Mouse (Mus musculus) midbrain, postnatal 0 days (tissue): ENCODE data around the gene Fam47e. TPM values are rescaled to one million over a fixed set of nuclear protein-coding genes. Genes with fewer than 3 reads are reported as not detected.

Source experiments
- ATAC-seq: fragments of 200-750 bp; cut with Nextera tagmentation; 2 replicates; pipeline ENCODE4 v1.8.0; 2017; ENCODE audit warnings: moderate number of reproducible peaks, mild to moderate bottlenecking, moderate TSS enrichment, moderate library complexity; ENCODE audit not compliant: low FRiP score
- DNase-seq: peaks from one replicate; pipeline ENCODE4 v3.0.0-alpha.2; 2015; ENCODE audit warnings: low spot score
- H3K27ac ChIP-seq: fragments of 300-500 bp; sonication (generic); 2 replicates; pipeline ENCODE4 v1.5.1; 2014; ENCODE audit warnings: low read depth, mild to moderate bottlenecking, low read length, mixed read lengths
- H3K27me3 ChIP-seq: fragments of 300-500 bp; sonication (generic); 2 replicates; pipeline ENCODE4 v1.6.1; 2014; ENCODE audit warnings: low read length, control low read depth, mixed read lengths; ENCODE audit not compliant: insufficient read depth
- H3K36me3 ChIP-seq: fragments of 300-500 bp; sonication (generic); 2 replicates; pipeline ENCODE4 v1.6.1; 2014; ENCODE audit warnings: low read length, control low read depth, mixed read lengths; ENCODE audit not compliant: insufficient read depth
- H3K4me1 ChIP-seq: fragments of 300-500 bp; sonication (generic); 2 replicates; pipeline ENCODE4 v1.6.1; 2014; ENCODE audit warnings: mild to moderate bottlenecking, control low read depth, antibody characterized with exemption, low read length, mixed read lengths; ENCODE audit not compliant: insufficient read depth
- H3K4me2 ChIP-seq: fragments of 300-500 bp; sonication (generic); 2 replicates; pipeline ENCODE4 v1.6.1; 2014; ENCODE audit warnings: low read depth, mild to moderate bottlenecking, low read length, mixed read lengths; ENCODE audit not compliant: poor library complexity, severe bottlenecking
- H3K4me3 ChIP-seq: fragments of 300-500 bp; sonication (generic); 2 replicates; pipeline ENCODE4 v1.5.1; 2014; ENCODE audit warnings: low read depth, mild to moderate bottlenecking, low read length, moderate library complexity
- H3K9ac ChIP-seq: fragments of 300-500 bp; sonication (generic); replicated peaks from 2 replicates; pipeline ENCODE4 v1.6.1; 2014; ENCODE audit warnings: mild to moderate bottlenecking, low read length, moderate library complexity, mixed read lengths; ENCODE audit not compliant: poor library complexity, severe bottlenecking
- H3K9me3 ChIP-seq: fragments of 300-500 bp; sonication (generic); 2 replicates; pipeline ENCODE4 v1.6.1; 2016; ENCODE audit warnings: low read length, control low read depth
- CTCF ChIP-seq: IDR thresholded peaks from 2 replicates; pipeline ENCODE4 v1.5.1; 2016; ENCODE audit warnings: antibody characterized with exemption, mild to moderate bottlenecking
- WGBS: fragments of 180-500 bp; shearing (Covaris S2); extraction: QIAGEN DNeasy Blood & Tissue Kit; methylation state at CpG from one replicate; pipeline ENCODE4 v1.1.7; 2014; 5-methylcytosine and 5-hydroxymethylcytosine counted together
- polyA plus RNA-seq: library from polyadenylated mRNA; unstranded; fragments of >200 nt; fragmentation: Nextera tagmentation; extraction: Ambion mirVana; gene quantifications from 2 replicates; pipeline ENCODE4 v1.2.1, GENCODE M21; 2015
- total RNA-seq: library from RNA; depleted of rRNA; stranded (reverse); fragments of >200 nt; gene quantifications from 2 replicates; pipeline ENCODE4 v1.2.3, GENCODE M21; 2014

Fam47e gene
- total and polyA plus RNA-seq, 2 experiments from 2014 or later, result 1.5 to 1.9 TPM

DNA sequence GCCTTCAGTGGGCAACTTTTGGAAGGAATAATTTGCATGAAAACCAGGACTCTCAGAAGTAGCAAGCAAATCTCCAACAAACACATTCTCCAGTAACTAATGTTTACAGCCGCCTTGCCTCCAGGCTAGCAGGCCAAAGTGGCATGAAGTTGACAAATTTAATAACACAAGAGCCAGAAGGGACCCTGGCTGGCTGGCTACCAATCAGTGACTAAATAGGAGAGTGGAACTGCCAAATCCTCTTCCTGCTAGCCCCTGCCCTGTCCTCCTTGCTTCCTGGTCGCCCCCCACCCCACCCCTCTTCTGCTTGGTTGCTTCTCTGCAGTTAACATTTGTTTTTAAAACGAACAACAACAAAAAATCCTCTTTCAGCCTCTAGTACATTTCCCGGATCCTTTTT is 426 bp upstream of the Fam47e start:
- TF ChIP-seq CTCF, result no peak
- H3K9ac ChIP-seq, result no peak overlapping the region
- H3K36me3 ChIP-seq, result no peaks in the 10 kb centered on the region
- ATAC-seq (no peak), DNase-seq (peak; percentile 51)
- H3K9me3 ChIP-seq, result no peaks in the 10 kb centered on the region
- no peaks in the 10 kb centered on the region for H3K27me3 ChIP-seq
- no peak overlapping the region for H3K27ac ChIP-seq
- H3K4me3 ChIP-seq, result no peak overlapping the region
- no peak overlapping the region for H3K4me2 ChIP-seq
- no peaks in the 10 kb centered on the region for H3K4me1 ChIP-seq
- WGBS, result 76% methylated on average over 4 of the region's 4 CpGs

DNA sequence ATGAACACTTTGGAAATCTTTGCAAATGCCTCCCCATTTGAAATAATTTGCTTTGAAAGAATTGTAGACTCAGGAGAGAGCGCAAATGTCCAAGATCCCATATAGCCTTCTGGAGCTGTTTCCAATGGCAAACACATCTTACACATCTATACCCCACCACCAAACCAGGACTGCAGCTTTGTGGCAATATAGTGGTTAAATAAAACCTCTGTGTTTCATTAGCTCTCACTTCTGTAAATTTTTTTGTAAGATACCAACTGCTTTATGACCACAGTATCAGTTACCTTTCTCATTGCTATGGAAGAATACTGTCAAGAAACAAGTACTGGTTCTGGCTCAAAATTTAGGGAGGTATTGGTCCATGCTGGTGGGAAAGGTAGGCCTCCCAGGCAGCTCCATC is 1.0 kb downstream of the Fam47e start:
- H3K9me3 ChIP-seq, result no peaks in the 10 kb centered on the region
- no peak overlapping the region for H3K4me3 ChIP-seq
- no peaks in the 10 kb centered on the region for H3K36me3 ChIP-seq
- no peak for TF ChIP-seq CTCF
- H3K27me3 ChIP-seq, result no peaks in the 10 kb centered on the region
- WGBS, result 97% methylated on average over 1 of the region's 1 CpGs
- H3K9ac ChIP-seq, result no peak overlapping the region
- H3K4me1 ChIP-seq, result no peaks in the 10 kb centered on the region
- H3K27ac ChIP-seq, result no peak overlapping the region
- H3K4me2 ChIP-seq, result no peak overlapping the region
- DNase-seq (no peak), ATAC-seq (no peak)

GRCm38 (mm10) chr5:92557508-92557907 is 2.6 kb downstream of the Fam47e start:
- no peaks in the 10 kb centered on the region for H3K9me3 ChIP-seq
- no peak overlapping the region for H3K27ac ChIP-seq
- H3K36me3 ChIP-seq, result no peaks in the 10 kb centered on the region
- no peak for TF ChIP-seq CTCF
- DNase-seq, result no peak
- H3K9ac ChIP-seq, result no peak overlapping the region
- no peaks in the 10 kb centered on the region for H3K4me1 ChIP-seq
- H3K4me3 ChIP-seq, result no peak overlapping the region
- WGBS, result 97% methylated on average over 1 of the region's 1 CpGs
- H3K27me3 ChIP-seq, result no peaks in the 10 kb centered on the region
- ATAC-seq, result no peak
- no peak overlapping the region for H3K4me2 ChIP-seq

- Histone ChIP-seq H3K27ac (no peak overlapping the region), H3K4me1 (no peaks in the 10 kb centered on the region), H3K27me3 (no peaks in the 10 kb centered on the region), H3K4me3 (no peak overlapping the region), H3K9me3 (no peaks in the 10 kb centered on the region), H3K9ac (no peak overlapping the region), H3K4me2 (no peak overlapping the region), H3K36me3 (no peaks in the 10 kb centered on the region)
- TF ChIP-seq CTCF, result no peak
- 79% methylated on average over 2 of the region's 2 CpGs for WGBS
- DNase-seq (no peak), ATAC-seq (no peak)
Observed at GRCm38 (mm10) chr5:92560201-92560600, 5.3 kb downstream of the Fam47e start.

GRCm38 (mm10) chr5:92562002-92562401 is 7.1 kb downstream of the Fam47e start:
- no peak overlapping the region for H3K4me3 ChIP-seq
- DNase-seq (no peak), ATAC-seq (no peak)
- no peaks in the 10 kb centered on the region for H3K4me1 ChIP-seq
- no peak overlapping the region for H3K9ac ChIP-seq
- H3K9me3 ChIP-seq, result no peaks in the 10 kb centered on the region
- TF ChIP-seq CTCF, result no peak
- H3K27ac ChIP-seq, result no peak overlapping the region
- no peak overlapping the region for H3K4me2 ChIP-seq
- WGBS, result 79% methylated on average over 13 of the region's 13 CpGs
- H3K36me3 ChIP-seq, result no peaks in the 10 kb centered on the region
- H3K27me3 ChIP-seq, result no peaks in the 10 kb centered on the region

DNA sequence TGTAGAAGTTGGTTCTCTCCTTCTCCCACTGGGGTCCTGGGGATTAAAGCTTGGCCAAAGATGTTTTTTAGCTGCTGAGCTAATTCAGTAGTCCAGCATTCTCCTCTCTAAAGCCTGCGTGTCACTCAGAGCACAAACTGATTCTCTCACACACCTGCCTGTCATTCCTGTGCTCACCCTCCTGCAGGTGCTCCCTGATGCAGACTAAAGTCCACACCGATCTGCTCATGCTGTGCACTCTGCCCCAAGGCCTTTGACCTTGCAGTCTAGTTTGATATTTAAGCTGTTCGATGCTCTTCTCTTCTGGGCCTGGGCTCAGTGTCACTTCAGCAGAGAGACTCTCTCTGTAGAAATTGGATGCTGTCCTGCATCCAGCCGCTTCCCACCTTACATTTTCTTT is 16.4 kb downstream of the Fam47e start:
- Histone ChIP-seq H3K9me3 (no peaks in the 10 kb centered on the region), H3K36me3 (no peaks in the 10 kb centered on the region), H3K4me3 (no peak overlapping the region), H3K4me1 (no peaks in the 10 kb centered on the region), H3K27me3 (no peaks in the 10 kb centered on the region), H3K9ac (no peak overlapping the region), H3K4me2 (no peak overlapping the region), H3K27ac (no peak overlapping the region)
- no peak for TF ChIP-seq CTCF
- ATAC-seq, result no peak
- DNase-seq, result no peak
- 88% methylated on average over 4 of the region's 4 CpGs for WGBS
